Mouse (Mus musculus) heart, embryonic 15.5 days (tissue): ENCODE results near the gene Mki67. TPM values are rescaled to one million over a fixed set of nuclear protein-coding genes. Genes with fewer than 3 reads are reported as not detected.
A peak's percentile ranks its signal among the peaks of the same experiment; 100 is the strongest.

ENCODE experiments used
- ATAC-seq: fragments of 200-750 bp; cut with Nextera tagmentation; replicated peaks from 2 replicates; pipeline ENCODE4 v1.8.0; 2017; ENCODE audit warnings: low read depth, moderate TSS enrichment; ENCODE audit not compliant: insufficient number of reproducible peaks, insufficient read depth, low FRiP score
- H3K27ac ChIP-seq: fragments of 300-500 bp; sonication (generic); 2 replicates; pipeline ENCODE4 v1.5.1; 2015; ENCODE audit warnings: mild to moderate bottlenecking, inconsistent platforms
- H3K27me3 ChIP-seq: fragments of 300-500 bp; sonication (generic); 2 replicates; pipeline ENCODE4 v1.6.1; 2015; ENCODE audit warnings: inconsistent platforms
- H3K36me3 ChIP-seq: fragments of 300-500 bp; sonication (generic); 2 replicates; pipeline ENCODE4 v1.6.1; 2015; ENCODE audit warnings: mild to moderate bottlenecking, inconsistent platforms
- H3K4me1 ChIP-seq: fragments of 300-500 bp; sonication (generic); replicated peaks from 2 replicates; pipeline ENCODE4 v1.6.1; 2015; ENCODE audit warnings: inconsistent platforms
- H3K4me2 ChIP-seq: fragments of 300-500 bp; sonication (generic); 2 replicates; pipeline ENCODE4 v1.6.1; 2015; ENCODE audit warnings: inconsistent platforms, mild to moderate bottlenecking, moderate library complexity
- H3K4me3 ChIP-seq: fragments of 300-500 bp; sonication (generic); 2 replicates; pipeline ENCODE4 v1.5.1; 2015; ENCODE audit warnings: mild to moderate bottlenecking, inconsistent platforms
- H3K9ac ChIP-seq: fragments of 300-500 bp; sonication (generic); 2 replicates; pipeline ENCODE4 v1.6.1; 2015; ENCODE audit warnings: mild to moderate bottlenecking, inconsistent platforms
- H3K9me3 ChIP-seq: fragments of 300-500 bp; sonication (generic); replicated peaks from 2 replicates; pipeline ENCODE4 v1.6.1; 2016; ENCODE audit warnings: inconsistent platforms
- WGBS: fragments of 180-500 bp; shearing (Covaris S2); methylation state at CpG from one replicate; pipeline ENCODE4 v1.1.7; 2015; ENCODE audit warnings: mixed read lengths; 5-methylcytosine and 5-hydroxymethylcytosine counted together
- polyA plus RNA-seq: library from polyadenylated mRNA; unstranded; fragments of >200 nt; fragmentation: Nextera tagmentation; extraction: Ambion mirVana; gene quantifications from 2 replicates; pipeline ENCODE4 v1.2.1, GENCODE M21; 2015

Mki67 gene
- polyA plus RNA-seq, 1 experiment from 2014 or later: 20.2 TPM

DNA sequence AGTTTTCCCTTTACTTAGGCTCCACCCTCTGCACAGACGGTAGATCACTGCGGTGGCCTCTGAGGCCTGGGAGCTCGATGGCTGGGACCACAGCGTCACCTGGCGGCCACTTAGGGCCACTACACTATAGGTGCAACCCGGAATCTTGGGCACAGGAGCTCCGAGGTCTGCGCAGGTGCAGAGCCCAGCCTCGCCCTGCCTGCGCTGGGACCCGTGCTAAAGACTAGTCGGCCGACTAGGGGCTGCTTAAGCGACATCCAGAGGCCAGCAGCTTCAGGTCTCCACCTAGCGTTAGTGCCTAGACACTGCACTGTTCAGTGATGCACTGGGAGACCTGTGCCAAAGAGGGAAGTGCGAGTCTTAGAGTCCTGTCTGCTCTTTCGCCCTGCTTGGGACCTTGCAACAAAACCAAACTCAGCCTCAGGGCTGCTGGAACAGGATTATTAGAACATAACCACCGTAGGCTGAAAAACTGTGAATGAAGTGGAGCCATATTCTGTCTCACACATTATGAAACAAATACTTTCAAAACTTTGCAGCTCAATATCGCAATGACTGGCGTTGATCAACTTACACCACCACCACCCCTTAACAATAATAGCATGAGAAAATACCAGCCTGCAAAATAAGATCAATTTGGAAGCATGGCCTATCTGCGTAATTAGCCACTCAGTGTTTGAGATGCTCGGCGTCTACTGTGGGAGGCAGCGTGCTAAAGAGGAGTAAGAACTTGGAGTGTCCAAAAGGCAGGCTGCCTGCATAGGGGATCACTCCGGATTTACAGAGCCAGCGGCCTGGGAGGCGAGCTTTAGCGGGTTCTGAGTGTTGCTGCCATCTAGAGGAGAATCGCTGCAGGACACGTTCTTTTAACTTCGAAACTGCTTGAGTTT, 19.8 kb upstream of the Mki67 start:
- ATAC-seq: peak; percentile 91
- Histone ChIP-seq H3K4me1 (0 out of 2 replicates have a peak, but pooled peaks cover 3% of the 10 kb centered on the region), H3K27ac (peak overlapping the region; percentile 25; the same call in 1 of the 2 replicates), H3K9me3 (no peaks in the 10 kb centered on the region), H3K4me3 (peak overlapping the region; percentile 35), H3K27me3 (no peaks in the 10 kb centered on the region), H3K36me3 (no peaks in the 10 kb centered on the region), H3K9ac (no peak overlapping the region), H3K4me2 (peak overlapping the region; percentile 59)
- WGBS: 21% methylated on average over 31 of the region's 31 CpGs

DNA sequence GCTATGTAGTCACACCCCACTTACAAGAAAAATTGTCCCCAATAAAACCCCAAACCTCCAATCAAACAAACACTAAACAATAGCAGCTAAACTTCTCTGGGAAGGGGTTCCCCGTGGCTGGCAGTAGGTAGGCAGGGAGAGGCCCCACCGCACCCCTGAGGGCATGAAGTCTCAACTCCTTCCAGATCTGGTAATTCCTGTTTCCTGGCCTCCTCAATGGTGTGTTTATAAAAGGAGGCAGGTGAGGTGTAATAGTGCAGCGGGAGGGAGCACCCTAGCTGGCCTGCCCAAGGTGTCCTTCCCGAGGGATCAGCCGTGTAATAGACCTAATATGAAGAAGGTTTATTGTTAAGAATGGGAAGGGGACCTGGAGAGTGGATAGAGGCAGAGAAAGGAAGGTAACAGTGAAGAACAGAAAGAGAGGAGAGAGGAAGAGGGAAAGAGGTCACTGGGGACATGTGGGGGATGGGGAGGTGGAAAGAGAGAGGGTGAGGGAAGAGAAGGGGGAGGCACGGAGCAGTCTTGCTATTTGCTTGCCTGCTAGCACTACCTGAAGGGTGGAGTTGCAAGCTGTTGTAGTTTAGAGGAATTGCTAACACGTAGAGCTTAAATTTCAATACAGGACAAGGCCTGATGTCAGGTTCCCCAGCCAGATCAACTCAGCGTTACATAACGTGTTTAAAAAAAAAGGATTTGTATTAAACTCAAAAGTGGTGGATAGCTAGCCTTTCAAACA, 18.9 kb upstream of the Mki67 start:
- ATAC-seq: no peak
- H3K36me3 ChIP-seq: no peaks in the 10 kb centered on the region
- H3K4me1 ChIP-seq: 0 out of 2 replicates have a peak, but pooled peaks cover 3% of the 10 kb centered on the region
- no peaks in the 10 kb centered on the region for H3K27me3 ChIP-seq
- H3K27ac ChIP-seq: no peak overlapping the region
- no peak overlapping the region for H3K4me3 ChIP-seq
- H3K4me2 ChIP-seq: peak overlapping the region; percentile 59
- H3K9ac ChIP-seq: no peak overlapping the region
- 83% methylated on average over 9 of the region's 9 CpGs for WGBS
- H3K9me3 ChIP-seq: no peaks in the 10 kb centered on the region

DNA sequence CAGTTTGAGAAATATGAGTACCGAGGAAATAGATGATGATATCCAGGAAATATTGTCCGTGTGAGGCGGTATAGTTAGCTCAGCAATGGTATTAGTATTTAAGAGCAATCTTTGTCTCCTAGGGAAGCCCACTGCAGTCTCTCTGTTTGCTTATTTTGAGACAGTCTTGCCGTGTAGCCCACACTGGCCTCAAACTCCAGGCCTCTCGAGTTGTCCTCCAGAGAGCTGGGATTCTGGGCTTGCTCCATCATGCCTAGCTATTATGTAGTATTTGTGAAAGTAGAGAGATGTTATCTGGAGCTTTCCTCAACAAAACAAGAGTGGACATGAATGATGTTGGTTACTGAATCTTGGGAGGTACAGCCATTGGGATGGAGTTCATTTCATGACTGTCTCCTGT, 18.2 kb upstream of the Mki67 start:
- H3K4me3 ChIP-seq: no peak overlapping the region
- H3K9ac ChIP-seq: no peak overlapping the region
- no peak overlapping the region for H3K27ac ChIP-seq
- ATAC-seq: no peak
- H3K36me3 ChIP-seq: no peaks in the 10 kb centered on the region
- no peaks in the 10 kb centered on the region for H3K27me3 ChIP-seq
- no peaks in the 10 kb centered on the region for H3K9me3 ChIP-seq
- H3K4me1 ChIP-seq: 0 out of 2 replicates have a peak, but pooled peaks cover 3% of the 10 kb centered on the region
- WGBS: 88% methylated on average over 5 of the region's 5 CpGs
- H3K4me2 ChIP-seq: no peak overlapping the region

DNA sequence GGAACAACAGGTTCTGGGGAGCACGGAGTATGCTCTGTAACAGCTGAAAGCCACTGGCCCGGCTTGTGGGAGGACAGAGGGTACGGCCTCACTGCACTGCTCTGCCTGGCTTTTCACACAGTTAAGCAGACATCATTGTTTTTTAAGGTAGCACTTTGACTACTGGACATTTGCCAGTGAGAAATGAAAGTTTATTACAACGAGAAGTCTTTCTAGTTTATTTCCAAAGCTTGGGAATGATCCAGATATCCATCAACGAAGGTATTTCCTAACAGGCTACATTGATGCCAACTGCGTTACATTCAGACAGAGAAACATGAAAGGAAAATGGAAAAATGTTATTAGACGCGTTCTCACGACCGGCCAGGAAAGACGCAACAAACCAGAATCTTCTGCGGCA, 11.9 kb upstream of the Mki67 start:
- ATAC-seq: no peak
- Histone ChIP-seq H3K4me1 (0 out of 2 replicates have a peak, but pooled peaks cover 7% of the 10 kb centered on the region), H3K4me2 (no peak overlapping the region), H3K36me3 (no peaks in the 10 kb centered on the region), H3K27me3 (no peaks in the 10 kb centered on the region), H3K4me3 (no peak overlapping the region), H3K9me3 (no peaks in the 10 kb centered on the region), H3K9ac (no peak overlapping the region), H3K27ac (no peak overlapping the region)
- WGBS: 87% methylated on average over 12 of the region's 12 CpGs

DNA sequence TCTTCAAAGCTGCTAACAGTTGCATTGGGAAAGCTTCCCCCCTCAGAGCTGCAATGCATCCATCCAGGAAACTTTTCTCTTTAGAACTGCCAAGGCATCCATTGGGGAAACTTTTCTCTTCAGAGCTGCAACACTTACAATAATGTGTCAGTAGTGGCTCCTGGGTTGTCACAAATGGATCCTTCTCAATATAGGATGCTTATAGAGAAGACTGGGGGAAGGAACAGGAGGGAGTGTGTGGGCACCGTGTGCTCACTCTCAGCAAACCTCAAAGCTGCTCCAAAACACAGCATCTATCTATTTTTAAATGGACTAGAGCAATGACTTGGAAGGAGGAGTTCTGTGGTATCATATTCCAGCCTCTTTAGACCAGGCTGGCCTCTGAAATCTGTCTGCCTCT, 10.5 kb upstream of the Mki67 start:
- Histone ChIP-seq H3K4me3 (no peak overlapping the region), H3K27ac (no peak overlapping the region)
- 64% methylated on average over 1 of the region's 1 CpGs for WGBS

DNA sequence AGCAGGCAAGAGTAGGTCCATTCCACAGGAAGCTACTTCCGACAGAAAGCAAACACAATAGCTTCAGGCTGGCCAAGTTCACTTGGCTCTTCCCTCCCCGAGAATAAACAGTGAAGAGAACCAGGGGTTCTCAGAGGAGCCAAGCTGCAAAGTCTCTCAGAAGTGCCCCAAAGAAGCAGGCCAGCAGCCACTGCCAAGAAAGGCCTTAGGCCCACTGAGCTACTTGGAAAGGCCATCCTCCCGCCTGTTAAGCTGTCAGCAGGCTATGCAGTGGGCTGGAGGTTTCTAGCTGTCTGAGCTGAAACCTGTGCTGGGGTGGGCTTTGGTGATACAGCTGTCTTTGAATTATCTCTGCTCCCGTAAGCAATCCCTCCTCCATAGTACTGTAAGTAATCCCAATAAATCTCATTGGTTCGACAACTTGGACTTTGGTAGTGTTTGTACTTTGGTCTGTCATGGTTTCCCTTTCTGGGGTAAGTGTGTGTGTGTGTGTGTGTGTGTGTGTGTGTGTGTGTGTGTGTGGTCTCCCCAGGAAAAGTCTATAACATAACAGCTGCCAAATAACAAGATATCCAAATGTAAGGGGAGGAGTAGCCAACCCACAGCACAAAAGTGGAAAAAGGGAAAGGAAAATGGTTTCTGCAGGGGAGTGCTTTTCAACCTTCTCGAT, 7.6 kb upstream of the Mki67 start:
- no peak for ATAC-seq
- peak overlapping the region; percentile 10; the same call in 1 of the 2 replicates for H3K27ac ChIP-seq
- no peaks in the 10 kb centered on the region for H3K27me3 ChIP-seq
- 47% methylated on average over 6 of the region's 6 CpGs for WGBS
- 0 out of 2 replicates have a peak, but pooled peaks cover 10% of the 10 kb centered on the region for H3K4me1 ChIP-seq
- no peaks in the 10 kb centered on the region for H3K36me3 ChIP-seq
- no peak overlapping the region for H3K4me2 ChIP-seq
- no peak overlapping the region for H3K4me3 ChIP-seq
- H3K9me3 ChIP-seq: no peaks in the 10 kb centered on the region
- no peak overlapping the region for H3K9ac ChIP-seq

More for the DNA sequence above, 10.5 kb upstream of the Mki67 start:
- H3K4me1 ChIP-seq: 0 out of 2 replicates have a peak, but pooled peaks cover 8% of the 10 kb centered on the region
- H3K4me2 ChIP-seq: no peak overlapping the region
- H3K36me3 ChIP-seq: no peaks in the 10 kb centered on the region
- no peak overlapping the region for H3K9ac ChIP-seq
- no peak for ATAC-seq
- no peaks in the 10 kb centered on the region for H3K27me3 ChIP-seq
- no peaks in the 10 kb centered on the region for H3K9me3 ChIP-seq

DNA sequence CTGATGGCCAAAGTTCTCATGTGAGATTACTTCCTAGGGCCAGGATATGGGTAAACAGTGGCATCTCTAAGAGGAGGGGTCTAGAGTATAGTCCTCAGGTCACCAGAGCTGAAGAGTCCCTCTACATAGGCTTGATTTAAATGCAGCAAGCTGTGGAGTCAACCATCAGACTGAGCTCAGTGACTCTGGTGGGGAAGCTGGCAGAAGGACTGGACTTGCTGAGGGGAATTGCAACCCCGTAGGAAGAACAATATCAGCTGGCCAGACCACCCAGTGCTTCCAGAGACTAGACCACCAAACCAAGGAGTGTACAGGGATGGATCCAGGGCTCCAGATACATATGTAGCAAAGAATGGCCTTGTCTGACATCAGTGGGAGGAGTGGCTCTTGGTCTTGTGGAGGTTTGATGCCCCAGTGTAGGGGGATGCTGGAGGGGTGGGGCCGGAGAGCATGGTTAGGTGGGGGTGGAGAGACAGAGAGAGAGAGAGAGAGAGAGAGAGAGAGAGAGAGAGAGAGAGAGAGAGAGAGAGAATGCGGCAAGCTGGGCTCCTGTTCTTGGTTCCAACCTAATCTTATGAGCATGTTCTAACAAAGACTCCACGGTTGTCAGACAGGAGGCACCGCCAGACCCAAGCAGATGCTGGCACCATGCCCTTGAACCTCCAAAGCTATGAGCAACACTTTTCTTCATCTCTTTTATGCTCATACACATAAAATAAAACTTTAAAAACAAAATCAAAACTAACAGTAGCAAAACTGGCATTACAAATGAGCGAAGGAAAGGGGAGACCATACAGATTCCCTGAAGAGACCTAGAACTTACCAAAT, 6.1 kb upstream of the Mki67 start:
- H3K27me3 ChIP-seq: no peaks in the 10 kb centered on the region
- no peaks in the 10 kb centered on the region for H3K36me3 ChIP-seq
- no peaks in the 10 kb centered on the region for H3K9me3 ChIP-seq
- ATAC-seq: no peak
- no peak overlapping the region for H3K27ac ChIP-seq
- no peak overlapping the region for H3K4me3 ChIP-seq
- H3K4me1 ChIP-seq: 0 out of 2 replicates have a peak, but pooled peaks cover 10% of the 10 kb centered on the region
- H3K4me2 ChIP-seq: no peak overlapping the region
- no peak overlapping the region for H3K9ac ChIP-seq
- WGBS: 59% methylated on average over 6 of the region's 6 CpGs

DNA sequence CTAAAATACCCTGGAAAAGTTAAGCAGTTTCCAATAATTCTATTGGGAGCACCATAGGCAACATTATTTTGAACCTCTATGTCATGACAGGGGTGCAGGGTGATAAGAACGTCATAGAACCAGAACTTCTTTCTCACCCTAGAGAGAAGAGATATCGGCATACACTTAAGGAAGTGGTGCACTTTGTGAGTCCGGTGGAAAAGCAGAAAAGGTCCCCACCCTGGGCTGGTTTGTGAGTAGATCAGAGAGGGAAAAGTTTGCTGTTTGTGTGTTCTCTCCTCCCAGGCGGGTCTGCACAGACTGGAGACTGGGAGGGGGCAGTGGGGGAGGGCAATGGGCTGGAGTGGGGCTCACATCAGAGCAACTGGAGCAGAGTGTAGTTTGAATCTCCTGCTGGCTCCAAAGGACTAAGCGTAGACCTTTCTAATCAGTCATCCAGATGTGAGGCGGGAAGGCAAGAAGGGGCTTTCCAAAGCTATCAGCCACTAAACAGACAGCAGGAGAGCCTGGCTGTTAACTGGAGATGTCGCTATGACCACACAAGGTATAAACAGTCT, 5.4 kb upstream of the Mki67 start:
- no peaks in the 10 kb centered on the region for H3K9me3 ChIP-seq
- peaks cover 13% of the 10 kb centered on the region; the same call in 1 of the 2 replicates for H3K4me1 ChIP-seq
- H3K9ac ChIP-seq: no peak overlapping the region
- no peak for ATAC-seq
- no peak overlapping the region for H3K4me2 ChIP-seq
- no peaks in the 10 kb centered on the region for H3K36me3 ChIP-seq
- WGBS: 46% methylated on average over 7 of the region's 7 CpGs
- H3K27ac ChIP-seq: no peak overlapping the region
- H3K4me3 ChIP-seq: no peak overlapping the region
- H3K27me3 ChIP-seq: no peaks in the 10 kb centered on the region

DNA sequence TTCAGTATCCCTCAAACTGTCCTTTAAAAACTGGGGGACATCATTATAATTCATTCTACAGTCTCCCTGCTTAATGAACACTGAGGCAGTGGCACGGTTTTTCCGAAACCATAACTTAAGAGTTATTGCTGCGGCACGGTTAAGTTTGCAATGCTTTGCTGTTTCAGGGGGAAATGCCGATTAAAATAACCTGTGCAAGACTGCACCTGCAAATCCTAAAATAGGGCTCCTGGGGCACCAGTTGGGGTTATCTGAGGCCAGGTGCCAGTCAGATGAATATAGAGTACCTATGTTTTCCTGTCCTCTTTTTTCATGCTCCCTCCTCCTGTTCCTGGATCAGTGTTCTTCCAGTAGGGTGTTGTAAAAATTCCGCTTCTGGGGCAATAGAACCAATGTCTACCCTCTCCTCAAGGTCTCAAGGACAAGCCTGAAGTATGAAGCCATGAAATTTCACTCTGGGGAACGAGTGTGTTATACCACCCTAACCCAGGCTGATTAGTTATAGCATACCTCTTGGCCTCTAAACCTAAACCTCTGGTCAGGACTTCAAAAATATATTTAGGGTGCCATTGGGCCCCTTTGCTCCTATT, 902 bp upstream of the Mki67 start:
- Histone ChIP-seq H3K27ac (peak overlapping the region; percentile 18), H3K4me3 (peak overlapping the region; percentile 97), H3K9me3 (no peaks in the 10 kb centered on the region), H3K27me3 (no peaks in the 10 kb centered on the region), H3K9ac (peak overlapping the region; percentile 44; the same call in 1 of the 2 replicates), H3K4me2 (peak overlapping the region; percentile 61), H3K4me1 (peaks cover 21% of the 10 kb centered on the region), H3K36me3 (no peaks in the 10 kb centered on the region)
- 64% methylated on average over 7 of the region's 7 CpGs for WGBS
- no peak for ATAC-seq

DNA sequence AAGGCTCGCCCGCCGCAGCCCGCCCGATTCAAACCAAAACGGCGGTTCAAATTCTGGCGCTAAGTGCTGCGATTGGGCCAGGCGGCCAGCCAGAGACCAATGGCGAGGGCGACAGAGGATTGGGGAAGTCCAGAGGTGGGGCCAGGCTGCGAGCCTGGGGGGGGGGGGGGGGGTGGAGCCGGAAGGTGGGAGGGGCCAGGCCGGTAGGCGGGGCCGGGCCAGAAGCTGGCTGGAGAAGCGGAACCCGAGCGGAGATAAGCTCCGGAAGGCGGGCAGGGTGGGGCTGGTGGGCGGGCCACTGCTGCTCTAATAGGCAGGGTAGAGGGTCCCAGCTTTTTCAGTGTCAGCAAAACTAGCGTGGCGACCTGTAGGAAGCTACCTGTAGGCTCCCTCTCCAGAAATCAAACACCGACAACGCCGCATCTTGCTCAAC, 300 bp upstream of the Mki67 start:
- Histone ChIP-seq H3K9me3 (no peaks in the 10 kb centered on the region), H3K27me3 (no peaks in the 10 kb centered on the region), H3K36me3 (no peaks in the 10 kb centered on the region), H3K4me1 (peaks cover 18% of the 10 kb centered on the region), H3K4me2 (peak overlapping the region; percentile 83), H3K9ac (peak overlapping the region; percentile 90), H3K27ac (peak overlapping the region; percentile 78), H3K4me3 (peak overlapping the region; percentile 97)
- WGBS: under 1% methylated on average over 27 of the region's 28 CpGs
- ATAC-seq: peak; percentile 97
